Mouse (Mus musculus) cerebellum, adult 8-10 months (tissue): ENCODE results near the gene Bcl7a.

Experiments
- DNase-seq: peaks from one replicate; pipeline ENCODE4 v3.0.0; 2022

Bcl7a gene

DNA sequence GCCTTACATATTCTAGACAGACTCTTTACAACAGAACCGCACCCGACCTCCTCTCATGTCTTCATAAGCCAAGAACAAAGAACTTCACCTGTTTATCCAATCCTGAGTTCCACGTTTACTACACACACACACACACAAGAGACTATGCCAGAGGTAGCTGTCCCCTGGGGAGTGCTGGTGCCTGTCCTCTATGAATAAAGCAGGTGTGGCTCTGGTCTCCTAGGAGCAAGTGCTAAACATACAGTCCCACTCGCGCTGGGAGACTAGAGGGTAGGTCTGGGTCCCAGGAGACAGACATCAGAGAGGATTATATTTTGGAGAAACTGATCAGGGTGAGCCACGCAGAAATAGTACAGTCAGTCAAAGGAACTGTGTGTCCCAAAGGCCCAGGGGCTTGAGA lies 10.1 kb upstream of the Bcl7a start:
- no peak for DNase-seq

- no peak for DNase-seq
These were observed 7.3 kb upstream of the Bcl7a start for GRCm38 (mm10) chr5:123336205-123336961.

- no peak for DNase-seq
These were observed 5.2 kb upstream of the Bcl7a start for GRCm38 (mm10) chr5:123338463-123338862.

DNA sequence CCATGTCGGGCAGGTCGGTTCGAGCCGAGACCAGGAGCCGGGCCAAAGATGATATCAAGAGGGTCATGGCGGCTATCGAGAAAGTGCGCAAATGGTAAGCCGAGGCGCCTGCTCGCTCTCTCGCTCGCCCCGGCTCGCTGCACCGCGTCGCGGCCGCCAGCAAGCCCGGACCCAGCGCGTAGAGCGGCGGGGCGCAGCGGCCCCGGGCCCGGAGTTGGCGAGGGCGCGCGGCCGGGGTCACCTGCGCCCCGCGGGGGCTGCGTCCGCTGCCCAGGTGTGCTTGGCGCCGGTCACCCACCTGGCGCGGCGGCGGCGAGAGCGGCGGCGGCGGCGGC lies 961 bp downstream of the Bcl7a start:
- no peak for DNase-seq

DNA sequence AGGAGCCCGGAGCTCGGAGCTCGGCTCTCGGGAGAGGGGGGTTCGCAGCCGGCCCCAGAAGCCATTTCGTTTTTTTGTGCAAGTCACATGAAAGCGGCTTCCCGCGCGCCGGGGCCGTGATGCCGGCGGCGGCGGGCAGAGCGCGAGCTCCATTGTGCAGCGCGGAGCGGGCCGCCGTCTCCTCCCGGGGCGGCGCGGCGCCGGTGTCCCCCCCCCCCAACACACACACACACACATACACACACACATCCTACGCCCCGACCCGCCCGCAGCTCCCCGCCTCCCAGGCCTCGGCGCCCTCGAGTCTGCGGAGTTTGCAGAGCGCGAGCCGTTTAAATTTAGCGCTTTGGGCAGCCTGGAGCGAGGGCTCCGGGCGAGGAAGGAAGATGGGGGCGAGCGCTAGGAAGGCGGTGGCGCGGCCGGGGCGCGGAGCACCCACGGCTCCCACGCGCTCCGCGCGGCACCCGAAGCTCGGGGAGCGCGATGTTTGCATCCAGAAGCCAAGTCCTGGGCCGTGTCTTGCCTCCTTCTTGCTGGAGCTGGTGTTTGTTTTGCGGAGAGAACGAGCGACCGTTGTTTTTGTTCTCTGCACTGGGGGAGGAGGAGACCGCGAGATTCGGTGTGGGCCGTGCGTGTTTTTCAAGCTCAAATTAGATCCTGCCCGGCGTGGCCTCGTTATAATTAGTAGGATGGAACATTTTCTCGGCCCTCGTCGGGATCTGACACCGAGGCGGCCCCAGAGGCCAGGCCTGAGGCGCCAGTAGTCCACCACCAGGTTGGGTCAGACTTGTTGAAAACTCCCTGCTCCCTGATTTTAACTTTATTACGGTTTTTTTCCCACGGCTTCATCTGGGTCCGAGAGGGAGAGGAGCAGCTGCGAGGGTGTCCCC lies 1.6 kb downstream of the Bcl7a start:
- peak; percentile 47 for DNase-seq

- DNase-seq = peak; percentile 45
These were observed 2.4 kb downstream of the Bcl7a start for GRCm38 (mm10) chr5:123345853-123346654.

- DNase-seq = no peak
These were observed 3.2 kb downstream of the Bcl7a start for GRCm38 (mm10) chr5:123346701-123347270.

DNA sequence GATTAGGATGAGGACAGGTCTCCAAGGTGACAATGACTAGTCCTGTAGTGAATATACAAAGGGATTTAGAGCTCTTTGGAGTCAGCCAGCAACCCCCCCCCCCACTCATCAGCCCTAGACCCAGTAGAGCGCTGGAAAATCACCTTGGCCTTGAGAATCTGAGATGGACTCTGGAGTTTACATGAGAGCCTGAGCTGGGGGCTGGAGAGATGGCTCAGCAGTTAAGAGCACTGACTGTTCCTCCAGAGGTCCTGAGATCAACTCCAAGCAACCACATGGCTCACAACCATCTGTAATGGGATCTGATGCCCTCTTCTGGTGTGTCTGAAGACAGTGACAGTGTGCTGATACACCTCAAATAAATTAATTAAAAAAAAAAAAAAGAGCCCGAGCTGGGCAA lies 4.4 kb downstream of the Bcl7a start:
- DNase-seq = no peak

- DNase-seq = peak; percentile 25
These were observed 6.8 kb downstream of the Bcl7a start for GRCm38 (mm10) chr5:123350386-123350785.

GRCm38 (mm10) chr5:123355918-123356317 lies 12.3 kb downstream of the Bcl7a start:
- no peak for DNase-seq

- DNase-seq = no peak
These were observed 13.6 kb downstream of the Bcl7a start for GRCm38 (mm10) chr5:123357253-123357652.

GRCm38 (mm10) chr5:123359431-123359830 lies 15.8 kb downstream of the Bcl7a start:
- DNase-seq = no peak

DNA sequence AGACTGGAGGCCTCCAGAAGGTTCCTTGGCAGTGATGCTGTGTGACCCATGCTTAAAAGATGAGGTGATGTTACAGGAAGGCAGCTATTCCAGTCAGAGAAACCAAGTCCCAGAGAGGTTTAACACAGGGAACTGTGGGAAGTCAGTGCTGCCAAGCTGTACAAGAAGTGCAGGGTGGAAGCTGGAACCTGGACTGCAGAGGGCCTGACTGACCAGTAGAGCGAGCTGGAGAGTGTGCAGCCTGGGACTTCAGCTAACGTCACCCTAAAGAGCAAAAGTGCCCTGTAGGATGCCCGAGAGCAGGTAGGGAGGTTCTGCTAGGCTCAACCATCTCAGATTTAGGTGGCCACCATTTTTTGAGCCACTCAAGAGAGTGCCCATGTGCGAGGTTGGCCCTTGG lies 19.3 kb downstream of the Bcl7a start:
- DNase-seq = no peak

DNA sequence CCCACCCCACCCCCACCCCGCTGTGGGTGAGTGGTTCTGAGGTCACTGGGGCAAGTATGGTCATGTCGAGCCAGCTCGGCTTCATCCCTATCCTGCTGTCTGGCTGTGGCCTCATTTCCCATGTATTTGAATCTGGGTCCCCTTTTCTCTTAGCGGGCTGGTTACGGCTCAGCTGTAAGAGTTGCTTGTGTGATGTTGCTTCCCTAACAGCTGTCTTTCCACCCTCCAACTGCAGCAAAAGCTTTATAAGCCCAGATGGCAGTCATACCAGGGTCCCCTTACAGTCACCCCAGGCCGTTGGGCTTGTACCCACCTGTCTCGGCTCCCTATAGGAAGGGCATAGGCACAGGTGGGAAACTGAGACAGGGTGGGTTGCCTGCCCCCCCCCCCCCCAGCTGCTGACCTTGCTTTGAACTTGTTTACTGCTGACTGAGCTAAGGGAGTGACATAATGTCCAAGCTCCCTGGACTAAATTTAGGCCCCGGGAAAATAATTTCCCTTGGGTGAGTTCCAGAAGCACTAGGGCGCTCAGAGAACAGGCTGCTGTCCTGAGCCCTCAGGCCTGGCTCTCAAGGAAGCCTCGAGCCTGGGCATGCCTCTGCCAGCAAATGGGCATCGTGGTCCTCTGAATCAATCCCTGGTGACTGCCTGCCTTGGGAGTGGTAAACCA lies 20.8 kb downstream of the Bcl7a start:
- peak; percentile 69 for DNase-seq

GRCm38 (mm10) chr5:123368869-123369488 lies 25.3 kb downstream of the Bcl7a start:
- no peak for DNase-seq

DNA sequence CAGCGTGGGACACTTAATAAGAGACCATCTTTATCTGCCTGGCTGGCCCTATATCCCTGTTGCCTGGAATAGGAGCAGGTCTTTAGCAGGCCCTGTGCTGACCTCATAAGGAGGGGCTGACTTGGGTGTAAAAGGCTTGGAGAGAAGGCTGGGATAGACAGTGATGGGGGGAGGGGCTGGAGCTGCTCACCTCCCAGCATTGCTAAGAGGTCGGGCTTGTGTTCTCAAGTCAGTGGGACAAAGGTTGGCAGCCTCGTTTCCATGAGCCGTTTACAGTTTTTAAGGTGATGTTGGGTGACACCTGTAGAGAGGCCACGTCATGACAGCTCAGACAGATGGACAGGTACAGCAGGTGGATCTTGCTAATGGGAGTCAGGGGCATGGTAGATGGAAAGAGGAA lies 26.4 kb downstream of the Bcl7a start:
- no peak for DNase-seq

- DNase-seq = no peak
These were observed 31.6 kb downstream of the Bcl7a start for GRCm38 (mm10) chr5:123375262-123375661.

GRCm38 (mm10) chr5:123375793-123376452 lies 32.3 kb downstream of the Bcl7a start:
- DNase-seq = no peak

DNA sequence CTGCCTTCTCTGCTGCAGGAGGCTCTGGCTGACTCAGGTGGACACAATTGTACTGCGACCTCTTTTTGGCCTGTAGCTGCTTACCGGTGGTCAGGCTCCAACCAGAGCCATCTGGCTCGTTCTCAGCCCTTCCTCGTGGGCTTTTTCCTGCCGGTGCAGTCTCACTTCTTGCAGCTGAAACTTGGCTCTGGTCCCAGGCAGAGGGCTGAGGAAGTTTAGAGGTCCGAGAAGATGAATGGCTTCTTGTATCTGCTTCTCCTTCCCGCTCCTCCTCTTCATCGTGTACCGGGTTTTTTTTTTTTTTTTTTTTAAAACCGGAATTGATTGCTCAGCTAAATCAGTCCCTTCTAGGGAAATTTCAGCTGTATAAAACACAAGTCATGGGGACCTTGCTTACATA lies 32.9 kb downstream of the Bcl7a start:
- peak; percentile 61 for DNase-seq

- DNase-seq = peak; percentile 85
These were observed 33.7 kb downstream of the Bcl7a start for GRCm38 (mm10) chr5:123377120-123377955.
